Mouse (Mus musculus): ENCODE data around the gene Ing4.
"Not testable (repeated sequence)": the region's sequence is repeated elsewhere in the genome, so short reads cannot be mapped to it uniquely, and the experiment has no call there.

The Ing4 gene

DNA sequence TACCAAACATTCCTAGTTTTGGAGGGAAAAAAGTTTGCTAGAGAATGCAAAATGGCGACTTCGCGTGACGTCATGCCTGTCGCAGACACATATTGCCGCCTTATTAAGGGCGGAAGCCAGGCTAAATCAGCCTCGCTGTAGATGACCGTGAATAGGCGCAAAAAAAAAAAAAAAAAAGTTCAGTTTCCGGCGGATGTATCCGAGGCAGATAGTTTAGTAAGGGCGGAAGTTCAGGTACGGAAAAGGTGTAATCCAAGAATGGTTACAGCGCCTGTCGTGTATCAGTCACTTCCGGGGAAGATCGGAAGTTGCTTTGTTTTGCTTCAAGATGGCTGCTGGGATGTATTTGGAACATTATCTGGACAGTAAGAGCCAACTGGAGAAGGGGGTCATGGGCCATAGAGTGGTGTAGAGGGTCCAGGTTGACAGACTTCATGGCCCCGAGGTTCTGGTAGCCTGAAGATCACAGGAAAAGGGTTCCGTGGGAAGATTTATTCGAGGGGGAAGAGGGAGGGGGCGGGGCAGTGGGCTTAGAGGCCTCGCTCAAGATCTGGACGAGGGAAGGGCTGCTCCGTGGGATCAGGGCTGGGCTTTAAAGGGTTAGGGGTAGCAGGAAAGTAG is at the start of gene Ing4:
Gene Ing4 (plus strand): TSS at position 228 of the 621 bp plus-strand sequence.
- DNase-seq = peak; percentile 92

DNA sequence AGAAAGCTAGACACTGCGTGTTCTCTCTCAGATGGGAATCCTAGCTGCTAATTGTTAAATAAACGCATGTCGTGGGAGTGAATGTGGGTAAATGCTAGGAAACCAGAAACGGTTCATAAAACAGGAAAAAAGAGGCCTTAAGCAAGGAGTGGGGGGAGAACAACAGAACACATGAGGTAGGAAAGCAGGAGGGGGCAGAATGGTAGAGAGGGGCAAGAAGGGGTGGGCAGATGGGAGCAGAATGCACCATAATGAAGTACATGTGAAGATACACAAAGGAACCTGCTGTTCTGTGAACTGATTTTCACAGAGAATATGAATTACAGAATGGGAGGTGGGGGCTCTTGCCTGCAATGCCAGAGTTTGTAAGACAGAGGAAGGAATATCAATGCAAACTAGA is 47.3 kb upstream of the Ing4 start:
- no peak for DNase-seq

DNA sequence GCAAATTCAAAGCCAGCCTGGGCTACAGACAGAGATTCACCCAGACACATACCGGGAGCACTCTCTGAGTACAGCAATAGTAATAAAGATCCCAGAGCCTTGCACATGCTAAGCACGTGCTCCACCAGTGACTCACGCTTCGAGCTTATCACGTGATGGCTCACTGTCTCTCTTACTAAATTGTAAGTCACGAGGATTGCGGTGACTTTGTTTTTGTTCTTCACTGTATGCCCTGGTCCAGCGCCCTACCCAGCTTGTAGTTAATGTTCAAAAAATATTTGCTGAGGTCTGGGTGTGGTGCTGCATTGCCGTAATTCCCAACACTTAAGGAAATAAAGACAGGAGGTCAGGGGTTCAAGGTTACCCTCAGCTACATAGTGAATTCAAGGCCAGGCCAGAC is 46.2 kb upstream of the Ing4 start:
- peak; percentile 25 for DNase-seq

DNA sequence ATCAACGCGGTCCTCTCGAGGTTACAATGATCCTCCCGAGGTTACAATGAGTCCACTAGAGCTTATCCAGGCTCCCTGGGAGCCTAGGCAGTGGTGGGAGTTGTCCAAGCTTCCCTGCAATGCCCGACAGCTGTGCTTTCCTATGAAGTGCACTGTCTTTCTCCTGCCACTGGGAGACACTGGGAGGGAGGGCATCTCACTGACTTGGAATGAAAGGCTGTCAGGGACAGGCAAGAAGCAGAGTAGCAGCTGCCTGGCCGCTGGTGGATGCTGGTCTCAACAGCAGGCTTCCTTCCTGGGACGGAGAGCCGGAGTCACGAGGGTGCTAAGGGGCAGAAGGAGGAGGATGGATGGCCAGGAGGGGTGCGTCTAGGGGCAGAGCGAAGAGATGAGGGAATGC is 45.7 kb upstream of the Ing4 start:
- DNase-seq = peak; percentile 36

DNA sequence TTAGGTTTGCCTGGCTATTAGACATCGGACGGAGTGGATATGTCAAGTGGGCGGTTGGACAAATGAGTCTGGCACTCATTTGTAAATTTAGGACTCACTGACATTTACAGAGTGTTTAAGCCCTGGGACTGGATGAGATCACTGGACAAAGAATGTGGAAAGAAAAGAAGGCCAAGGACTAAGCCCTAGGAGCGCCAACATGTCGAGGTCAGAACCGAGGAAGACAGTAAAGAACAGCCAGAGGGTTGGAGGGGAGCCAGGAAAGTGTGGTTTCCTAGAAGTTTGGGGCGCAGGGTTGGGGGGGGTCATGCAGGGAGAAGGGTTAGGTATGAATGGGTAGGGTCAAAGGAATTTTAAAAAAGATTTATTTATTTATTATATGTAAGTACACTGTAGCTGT is 44.3 kb upstream of the Ing4 start:
- no peak for DNase-seq

DNA sequence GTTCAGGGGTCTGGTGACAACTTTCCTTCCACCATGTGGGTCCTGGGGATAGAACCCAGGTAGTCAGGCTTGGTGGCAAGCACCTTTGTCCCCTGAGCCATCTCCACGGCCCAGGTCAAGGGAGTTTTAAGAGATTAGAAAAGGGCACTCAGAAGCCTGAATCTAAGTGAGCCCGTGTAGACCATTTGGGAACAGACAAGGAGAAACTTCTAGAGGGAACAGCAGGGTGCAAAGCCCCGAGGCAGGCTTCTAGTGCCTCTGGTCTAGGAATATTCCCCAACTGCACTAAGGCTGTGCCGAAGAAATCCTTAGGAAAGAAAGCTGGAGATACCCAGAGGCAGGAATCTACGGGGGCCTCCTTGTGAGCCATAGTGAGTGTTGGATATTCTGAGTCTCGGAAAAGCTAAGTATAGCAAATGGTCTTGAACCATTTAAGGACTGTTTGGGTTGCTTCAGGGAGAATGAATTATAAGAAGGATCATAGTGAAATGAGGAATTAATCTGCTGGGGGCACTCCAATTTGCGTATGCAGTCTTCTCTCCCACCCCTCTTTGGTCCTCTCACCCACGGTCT is 43.6 kb upstream of the Ing4 start:
- no peak for DNase-seq

DNA sequence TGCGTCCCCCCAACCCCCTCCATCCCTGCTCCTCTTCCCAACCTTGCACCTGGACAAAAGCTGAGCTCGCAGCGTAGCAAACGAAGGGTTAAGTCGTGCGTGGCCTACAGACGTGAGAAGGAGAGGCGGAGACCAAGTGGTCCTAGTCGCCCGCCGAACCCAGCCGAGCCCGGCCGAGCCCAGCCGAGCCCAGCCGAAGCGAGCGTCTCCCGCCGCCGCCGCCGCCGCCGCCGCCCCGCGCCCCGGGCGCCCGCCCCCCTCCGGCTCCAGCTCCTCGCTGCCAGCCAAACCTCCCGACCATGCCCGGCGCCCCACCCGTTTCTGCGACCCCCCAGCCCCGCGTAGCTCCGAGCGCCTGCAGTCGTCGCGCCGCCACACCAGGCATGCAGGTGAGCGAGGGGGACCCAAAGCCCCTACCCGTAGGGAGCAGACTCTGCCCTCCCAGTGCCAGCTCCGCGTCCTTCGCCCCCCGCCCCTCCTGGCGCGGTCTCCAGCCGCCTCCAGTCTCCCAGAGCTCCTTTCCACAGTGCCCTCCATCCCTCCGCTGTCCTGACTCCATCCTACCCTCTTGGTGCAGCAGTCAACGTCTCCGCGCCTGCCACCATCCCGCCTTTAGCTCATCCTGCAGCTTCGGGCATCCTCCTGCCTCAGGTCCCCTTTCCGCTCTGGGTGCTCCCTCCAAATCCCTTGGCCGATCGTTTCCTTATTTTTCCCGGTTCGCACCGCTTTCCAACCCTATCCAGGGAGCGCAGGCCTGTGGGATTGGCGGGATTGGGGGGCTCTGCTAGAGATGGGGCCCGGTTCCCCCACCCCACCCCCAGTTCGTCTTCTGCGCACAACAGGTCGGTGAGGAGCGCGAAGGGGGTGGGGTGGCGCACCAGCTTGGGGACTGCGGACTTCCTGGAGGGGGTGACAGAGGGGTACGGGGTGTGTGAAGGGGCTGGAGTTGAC is 42.7 kb upstream of the Ing4 start, which contains the start of gene Pianp:
Gene Pianp (plus strand): TSS at position 144 of the 951 bp plus-strand sequence.
- DNase-seq = peak; percentile 85

DNA sequence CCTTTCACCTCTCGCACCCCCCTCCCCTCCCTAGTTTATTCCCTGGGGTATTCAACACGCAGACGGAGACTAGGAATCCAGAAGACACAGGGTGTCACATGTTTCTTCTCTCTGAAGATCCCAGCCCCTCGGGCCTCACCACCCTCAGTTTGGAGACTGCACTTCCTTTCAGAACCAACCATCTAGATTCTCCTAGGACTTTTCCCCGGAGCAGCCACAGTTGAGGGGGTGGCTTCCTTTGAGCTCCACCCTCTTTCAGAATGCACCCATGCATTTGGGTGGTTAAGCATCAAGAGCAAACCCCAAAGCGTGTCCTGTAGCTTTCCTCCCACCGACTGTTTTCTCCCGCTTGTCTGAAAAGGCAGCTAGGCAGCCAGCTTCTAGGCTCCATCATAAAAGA is 41.5 kb upstream of the Ing4 start:
- peak; percentile 80 for DNase-seq

DNA sequence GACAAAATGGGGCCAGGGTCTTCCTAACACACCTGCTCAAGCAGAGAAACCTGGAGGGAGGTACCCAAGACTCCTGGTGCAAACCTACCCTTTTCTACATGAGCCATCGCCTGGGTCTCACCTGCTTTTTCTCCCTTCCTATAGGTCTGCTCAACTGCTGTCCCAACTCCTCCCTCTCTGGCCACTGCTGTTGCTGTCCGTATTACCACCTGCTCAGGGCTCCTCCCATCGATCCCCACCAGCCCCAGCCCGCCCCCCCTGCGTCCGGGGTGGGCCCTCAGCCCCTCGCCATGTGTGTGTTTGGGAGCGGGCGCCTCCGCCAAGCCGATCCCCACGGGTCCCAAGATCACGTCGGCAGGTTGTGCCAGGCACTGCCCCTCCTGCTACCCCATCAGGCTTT is 40.5 kb upstream of the Ing4 start:
- no peak for DNase-seq

DNA sequence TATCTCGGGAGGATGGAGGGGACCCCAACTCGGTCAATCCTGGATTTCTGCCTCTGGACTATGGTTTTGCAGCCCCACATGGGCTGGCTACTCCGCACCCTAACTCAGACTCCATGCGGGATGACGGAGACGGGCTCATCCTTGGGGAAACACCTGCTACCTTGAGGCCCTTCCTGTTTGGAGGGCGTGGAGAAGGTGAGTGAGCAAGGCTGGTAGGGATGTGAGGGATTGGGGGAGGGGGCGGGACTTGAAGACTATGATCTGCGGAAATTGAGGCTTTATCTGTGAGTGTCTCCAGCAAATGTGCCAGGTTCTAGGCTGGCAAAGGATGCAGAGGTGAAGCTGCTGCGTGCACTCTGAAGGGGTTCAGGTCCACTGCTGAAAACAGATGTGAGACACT is 40.0 kb upstream of the Ing4 start:
- no peak for DNase-seq

DNA sequence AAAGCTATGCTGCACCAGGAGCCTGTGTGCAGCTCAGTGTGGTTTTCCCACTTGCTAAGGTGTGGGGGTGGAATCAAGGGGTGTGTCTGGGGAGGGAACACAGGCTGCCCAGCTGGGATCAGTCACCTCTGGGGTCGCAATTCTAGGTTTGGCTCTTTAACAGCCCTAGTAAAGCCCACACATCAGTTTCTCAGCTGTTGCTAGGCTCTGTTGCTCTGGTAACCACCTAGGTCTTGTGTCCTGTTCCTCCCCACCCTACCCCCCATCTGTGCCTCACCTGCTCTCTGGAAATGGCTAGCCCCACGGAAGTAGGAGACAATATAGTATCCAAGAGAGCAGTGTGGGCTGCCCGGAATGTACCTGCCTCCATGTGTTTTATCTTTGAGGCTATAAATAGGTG is 35.9 kb upstream of the Ing4 start:
- peak; percentile 26 for DNase-seq

DNA sequence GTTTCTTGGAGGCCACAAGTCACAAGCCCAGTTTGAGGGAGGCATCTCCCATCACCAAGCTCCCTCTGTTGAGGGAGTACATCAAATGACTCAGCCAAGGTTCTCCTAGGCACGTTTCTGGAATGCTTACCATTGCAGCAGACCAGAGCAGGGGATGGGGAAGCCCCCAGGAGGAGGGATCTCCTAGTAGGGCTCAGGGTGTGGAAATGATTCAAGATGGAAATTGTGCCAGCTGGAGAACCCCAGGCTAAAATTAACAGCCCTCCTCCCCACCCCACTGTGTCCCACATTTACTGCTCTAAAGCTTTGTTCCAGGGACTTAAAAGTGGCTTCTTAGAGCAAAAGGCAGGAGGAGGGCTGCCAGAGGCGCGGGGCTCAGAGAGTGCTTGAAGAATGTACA is 34.5 kb upstream of the Ing4 start:
- peak; percentile 34 for DNase-seq

DNA sequence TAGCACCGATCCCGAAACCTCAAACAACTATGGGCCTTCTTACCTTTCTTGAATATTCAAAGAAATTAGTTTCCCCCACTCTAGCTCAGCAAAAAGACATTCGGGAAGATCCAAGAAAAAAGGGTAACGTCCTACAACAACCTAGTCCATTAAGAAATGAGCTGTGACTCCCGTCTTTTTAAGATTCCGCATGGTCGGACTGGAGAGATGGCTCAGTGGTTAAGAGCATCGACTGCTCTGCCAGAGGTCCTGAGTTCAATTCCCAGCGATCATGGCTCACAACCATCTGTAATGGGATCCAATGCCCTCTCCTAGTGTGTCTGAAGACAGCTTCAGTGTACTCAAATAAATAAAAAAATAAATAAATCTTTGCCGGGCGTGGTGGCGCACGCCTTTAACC is 31.5 kb upstream of the Ing4 start:
- DNase-seq = no peak

DNA sequence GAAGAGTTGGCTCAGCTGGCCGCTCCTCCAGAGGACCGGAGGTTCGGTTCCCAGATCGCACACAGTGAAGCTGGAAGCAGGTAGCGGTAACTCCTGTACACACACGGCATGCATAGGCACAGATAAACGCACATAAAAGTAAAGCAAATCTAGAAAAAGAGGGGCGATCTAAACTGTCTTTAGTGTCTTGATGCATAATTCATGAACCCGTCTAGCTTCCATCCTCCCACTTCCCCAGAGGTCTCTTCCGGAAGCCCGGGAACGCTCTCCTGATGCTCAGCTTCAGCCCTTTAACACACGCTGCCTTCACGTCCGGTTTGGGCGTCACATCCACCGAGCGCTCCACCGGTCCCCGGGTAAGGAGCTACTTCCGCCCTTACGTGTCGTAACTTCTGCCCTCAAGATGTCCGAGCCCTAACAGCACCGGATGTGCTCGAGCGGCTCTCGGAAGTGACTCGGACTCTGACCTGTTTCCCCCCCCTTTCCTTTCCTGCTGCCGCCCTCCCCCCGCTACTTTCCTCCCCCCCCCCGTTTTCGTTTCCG is 30.9 kb upstream of the Ing4 start:
- peak; percentile 99 for DNase-seq

DNA sequence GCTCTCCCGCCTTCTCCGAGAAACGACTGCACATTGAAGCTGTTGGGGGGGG is 30.6 kb upstream of the Ing4 start, which contains the start of gene Zfp384:
Gene Zfp384 (plus strand): TSS at position 17 of the 52 bp plus-strand sequence.
- DNase-seq = no peak

DNA sequence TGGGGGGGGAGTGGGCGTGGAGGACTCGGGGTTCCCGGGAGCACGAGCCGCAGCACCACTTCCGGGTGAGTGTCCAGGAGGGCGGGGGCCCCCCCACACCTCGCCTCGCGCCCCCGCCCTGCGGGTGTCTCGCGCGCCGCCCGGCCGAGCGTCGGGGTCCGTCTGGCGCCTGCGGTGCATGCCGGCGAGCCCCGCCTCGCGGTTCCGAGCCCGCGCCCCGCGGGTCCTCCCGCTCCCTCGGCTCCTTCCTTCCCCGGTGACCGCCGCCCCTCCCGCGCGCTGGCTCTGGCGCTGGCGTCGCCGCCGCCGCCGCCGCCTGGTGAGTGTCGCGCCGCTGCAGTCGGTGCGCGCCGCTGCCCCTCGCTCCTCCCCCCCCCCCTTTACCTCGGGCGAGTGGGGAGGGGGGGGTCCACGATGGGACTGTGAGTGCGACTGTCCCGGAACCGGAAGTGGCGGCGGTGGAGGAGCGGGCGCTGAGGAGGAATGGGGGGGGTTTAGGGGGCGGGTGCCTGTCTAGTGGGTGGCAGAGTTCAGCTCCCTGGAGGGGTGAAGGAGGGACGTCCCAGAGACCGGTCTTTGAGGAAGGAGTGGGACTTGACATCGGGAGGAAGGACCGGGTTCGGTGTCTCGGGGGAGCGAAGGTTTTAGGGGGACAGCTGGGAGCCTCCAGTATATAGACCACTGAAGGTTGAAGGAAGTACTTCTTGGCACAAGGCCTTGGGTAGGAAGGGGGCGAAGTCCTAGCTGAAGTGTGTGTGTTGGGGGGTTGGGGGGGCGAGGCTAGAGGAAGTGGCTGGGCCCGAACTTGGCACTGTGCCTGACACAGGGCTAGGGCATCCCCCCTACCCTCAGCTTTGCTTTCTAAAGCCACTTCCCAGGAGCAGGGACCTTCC is 30.1 kb upstream of the Ing4 start:
- peak; percentile 78 for DNase-seq

DNA sequence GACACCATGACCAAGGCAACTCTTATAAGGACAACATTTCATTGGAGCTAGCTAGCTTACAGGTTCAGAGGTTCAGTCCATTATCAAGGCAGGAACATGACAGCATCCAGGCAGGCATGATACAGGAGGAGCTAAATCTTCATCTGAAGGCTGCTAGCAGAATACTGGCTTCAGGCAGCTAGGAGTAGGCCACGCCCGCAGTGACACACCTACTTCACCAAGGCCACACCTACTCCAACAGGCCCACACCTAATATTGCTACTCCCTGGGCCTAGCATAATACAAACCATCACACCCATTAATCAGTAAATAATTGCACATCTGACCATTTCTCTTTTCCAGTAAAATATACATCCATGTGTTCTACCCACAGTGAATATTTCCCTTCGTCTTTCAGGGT is 21.9 kb upstream of the Ing4 start:
- DNase-seq = no peak

DNA sequence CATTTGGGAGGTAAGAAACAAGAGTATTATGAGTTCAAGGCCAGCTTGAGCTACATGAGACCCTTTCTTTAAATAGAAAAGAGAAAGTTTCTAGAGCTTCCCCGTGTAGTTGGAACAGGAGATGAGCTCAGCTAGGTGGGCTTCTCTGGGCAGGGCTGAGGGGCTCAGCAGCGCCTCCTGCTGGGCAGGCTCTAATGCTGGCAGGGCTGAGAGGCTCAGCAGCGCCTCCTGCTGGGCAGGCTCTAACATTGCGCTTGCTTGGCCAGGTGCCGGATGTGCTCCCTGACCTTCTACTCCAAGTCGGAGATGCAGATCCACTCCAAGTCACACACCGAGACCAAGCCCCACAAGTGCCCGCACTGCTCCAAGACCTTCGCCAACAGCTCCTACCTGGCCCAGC is 9.0 kb upstream of the Ing4 start:
- not testable (repeated sequence) for DNase-seq

DNA sequence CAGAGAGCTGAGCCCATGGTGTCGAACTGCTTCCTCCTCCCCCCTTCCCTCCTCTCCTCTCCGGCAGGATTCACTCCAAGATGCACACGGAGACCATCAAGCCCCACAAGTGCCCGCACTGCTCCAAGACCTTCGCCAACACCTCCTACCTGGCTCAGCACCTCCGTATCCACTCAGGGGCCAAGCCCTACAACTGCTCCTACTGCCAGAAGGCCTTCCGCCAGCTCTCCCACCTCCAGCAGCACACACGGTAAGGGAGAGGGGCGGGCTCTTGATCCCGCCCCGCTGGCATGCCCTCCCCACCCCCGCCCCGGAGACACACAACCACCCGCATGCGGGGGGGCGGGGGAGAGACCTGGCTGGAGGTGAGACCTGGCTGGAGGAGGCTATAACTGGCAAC is 8.0 kb upstream of the Ing4 start:
- no peak for DNase-seq

DNA sequence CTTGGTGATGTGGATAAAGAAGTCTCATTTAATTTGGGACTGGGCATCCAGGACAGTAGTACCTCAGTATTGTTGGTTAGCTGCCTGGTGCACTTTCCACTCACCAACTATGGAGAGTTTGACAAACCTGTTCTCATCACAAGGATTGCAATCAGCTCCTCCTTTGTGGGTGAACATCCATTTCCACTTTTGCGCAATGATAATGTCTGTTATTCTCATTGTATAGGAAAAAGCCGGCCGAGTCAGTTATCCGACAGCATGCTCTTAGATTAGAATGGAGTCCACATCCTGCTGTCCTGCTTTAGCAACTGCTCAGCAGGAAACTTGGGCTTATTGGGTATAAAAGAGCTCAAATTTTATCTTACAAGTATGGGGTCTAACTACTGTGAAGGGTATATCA is 894 bp upstream of the Ing4 start:
- DNase-seq = no peak

DNA sequence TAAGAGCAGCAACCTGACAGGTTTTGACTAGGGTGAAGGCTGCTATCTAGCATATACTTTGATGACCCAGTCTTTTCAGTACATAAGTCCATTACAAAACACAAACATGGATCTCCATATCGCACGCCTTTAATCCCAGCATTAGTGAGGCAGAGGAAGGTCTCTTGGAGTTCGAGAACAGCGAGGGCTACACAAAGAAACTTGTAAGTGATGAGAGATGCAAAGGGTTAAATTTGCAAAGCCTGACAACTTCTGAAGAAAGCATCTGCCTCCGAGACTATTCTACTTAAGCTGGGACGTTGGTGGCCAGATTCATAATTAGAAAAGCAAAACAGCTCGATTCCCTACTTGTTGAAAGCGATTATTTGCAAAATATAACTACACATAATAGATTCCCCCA is 429 bp upstream of the Ing4 start:
- DNase-seq = no peak

DNA sequence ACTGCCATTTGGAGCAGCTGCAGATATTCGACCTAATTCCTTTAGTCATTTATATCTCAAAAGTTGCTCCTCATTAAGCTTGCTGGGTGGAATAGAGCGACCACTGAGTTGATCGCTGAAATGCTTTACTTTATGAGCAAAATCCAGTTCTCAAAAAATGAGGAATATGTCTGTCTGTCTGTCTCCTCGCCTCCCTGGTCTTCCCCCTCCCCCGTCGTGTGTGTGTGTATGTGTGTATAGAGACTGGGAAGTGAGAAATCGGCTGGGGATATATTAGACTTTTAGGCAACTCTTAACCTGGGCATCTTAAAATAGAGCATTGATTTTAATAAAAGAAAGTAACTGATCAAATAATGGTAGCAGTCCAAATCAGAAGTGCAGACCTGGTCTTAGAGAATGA is 661 bp downstream of the Ing4 start:
- DNase-seq = no peak

DNA sequence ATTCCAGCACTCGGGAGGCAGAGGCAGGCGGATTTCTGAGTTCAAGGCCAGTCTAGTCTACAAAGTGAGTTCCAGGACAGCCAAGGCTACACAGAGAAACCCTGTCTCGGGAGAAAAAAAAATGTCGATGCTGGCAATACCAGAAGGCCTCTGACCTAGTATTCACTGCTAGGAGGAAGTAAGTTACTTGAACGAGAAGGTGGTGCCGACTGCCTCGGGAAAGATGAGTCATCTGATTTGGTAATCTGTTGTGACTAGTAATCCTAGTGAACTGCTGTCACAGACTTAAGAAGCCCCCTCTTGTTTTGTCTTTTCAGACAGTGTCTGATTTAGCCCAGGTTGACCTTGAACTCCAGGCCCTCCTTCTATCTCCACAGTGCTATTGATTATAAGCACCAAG is 1.5 kb downstream of the Ing4 start:
- no peak for DNase-seq

Measured in right cerebral cortex, adult 18-20 months (tissue).